Mouse (Mus musculus): ENCODE measurements around the gene Dbn1. TPM values are rescaled to one million over a fixed set of nuclear protein-coding genes. Genes with fewer than 3 reads are reported as not detected.
"Not testable (repeated sequence)": the region's sequence is repeated elsewhere in the genome, so short reads cannot be mapped to it uniquely, and the experiment has no call there.

The Dbn1 gene
- polyA plus RNA-seq, 1 experiment from 2014 or later = 109 TPM

DNA sequence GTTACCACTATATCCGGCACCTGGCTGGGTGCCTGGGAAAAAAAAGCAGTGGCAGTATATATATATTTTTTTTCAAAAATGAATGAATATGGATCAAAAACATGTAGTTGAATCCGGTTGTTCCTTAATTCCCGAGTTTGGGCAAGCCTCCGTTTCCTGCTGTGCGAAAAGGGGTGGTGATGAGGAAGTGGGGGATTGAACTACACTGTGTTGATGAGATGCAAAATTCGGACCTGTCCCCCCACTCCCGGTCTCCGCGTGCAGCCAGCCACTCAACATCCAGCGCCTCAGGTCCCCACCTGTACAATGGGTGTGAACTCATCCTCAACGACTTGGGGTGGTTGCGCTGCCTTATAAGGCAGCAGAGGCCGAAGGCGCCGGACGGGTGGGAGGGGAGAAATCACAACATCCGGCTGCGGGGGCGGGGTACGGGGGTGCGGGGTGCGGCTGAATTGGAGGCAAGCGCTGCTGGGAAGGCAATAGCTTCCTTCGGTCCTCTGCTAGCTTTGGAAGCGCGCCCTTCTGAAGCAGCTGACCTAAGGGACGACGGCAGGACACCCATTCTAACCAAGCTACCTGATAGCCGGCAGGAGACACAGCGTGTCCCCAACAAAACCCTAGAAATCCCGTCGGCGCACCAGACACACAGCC, 43.5 kb downstream of the Dbn1 start:
- Histone ChIP-seq H3K27me3 (replicated peaks) (no peaks in the 10 kb centered on the region), H3K4me1 (replicated peaks) (peaks cover 28% of the 10 kb centered on the region), H3K4me3 (replicated peaks) (peak overlapping the region; percentile 81), H3K4me2 (replicated peaks) (peak overlapping the region; percentile 80), H3K36me3 (no peaks in the 10 kb centered on the region), H3K9me3 (no peaks in the 10 kb centered on the region), H3K9ac (peak overlapping the region; percentile 55), H3K27ac (peak overlapping the region; percentile 99)
- WGBS = 1% methylated on average over 33 of the region's 33 CpGs
- ATAC-seq = peak; percentile 83

DNA sequence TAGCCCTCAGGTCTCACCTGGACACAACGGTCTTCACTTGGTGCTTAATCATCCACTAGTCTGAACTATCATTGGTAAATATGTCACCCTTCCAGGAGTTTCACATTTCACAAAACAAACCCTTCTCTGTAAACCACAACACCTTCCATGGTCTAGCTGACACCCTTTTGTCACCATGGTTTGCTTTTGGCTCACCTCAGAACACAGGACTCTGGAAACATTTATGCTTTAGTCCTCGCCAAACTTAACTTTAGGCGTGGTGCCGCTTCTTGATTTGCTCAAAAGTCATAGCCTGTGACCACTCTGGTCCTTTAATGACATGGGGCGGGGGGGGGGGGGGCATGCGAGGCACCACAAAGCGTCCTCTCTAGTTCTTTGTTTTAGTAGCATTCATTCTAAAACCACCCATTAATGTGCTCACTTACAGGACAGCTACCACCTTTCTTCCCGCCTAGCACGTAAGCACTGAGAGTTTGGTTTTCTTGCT, 44.1 kb downstream of the Dbn1 start:
- H3K4me3 ChIP-seq (replicated peaks) = peak overlapping the region; percentile 81
- peaks cover 28% of the 10 kb centered on the region for H3K4me1 ChIP-seq (replicated peaks)
- H3K4me2 ChIP-seq (replicated peaks) = peak overlapping the region; percentile 80
- peak overlapping the region; percentile 55 for H3K9ac ChIP-seq
- no peaks in the 10 kb centered on the region for H3K9me3 ChIP-seq
- no peaks in the 10 kb centered on the region for H3K27me3 ChIP-seq (replicated peaks)
- 34% methylated on average over 9 of the region's 9 CpGs for WGBS
- peak overlapping the region; percentile 99 for H3K27ac ChIP-seq
- H3K36me3 ChIP-seq = no peaks in the 10 kb centered on the region
- no peak for ATAC-seq

DNA sequence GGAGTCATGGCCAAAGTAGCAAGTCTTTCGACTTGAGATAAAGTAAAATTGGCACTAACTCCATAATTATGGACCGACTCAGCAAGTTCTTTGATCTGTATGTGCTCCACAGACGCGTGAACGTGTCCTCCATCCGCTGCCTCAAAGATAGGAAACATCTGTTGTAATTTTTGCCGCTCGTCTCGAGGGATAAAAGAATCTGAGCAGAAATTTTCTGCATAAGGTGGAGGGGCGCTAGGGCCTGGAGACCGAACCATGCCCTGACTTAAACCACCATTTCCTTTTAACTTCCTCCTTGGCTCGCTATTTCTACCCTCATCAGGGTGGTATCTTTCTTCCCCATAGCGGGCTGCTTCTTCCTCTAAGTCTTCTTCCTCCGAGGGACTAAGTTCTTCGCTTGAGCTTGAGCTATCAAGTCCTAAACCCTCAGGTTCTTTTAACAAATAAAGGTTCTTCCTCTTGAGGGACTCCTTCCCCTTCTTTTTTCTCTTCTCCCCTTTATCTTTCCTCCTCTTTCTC, 50.7 kb downstream of the Dbn1 start:
- not testable (repeated sequence) for H3K4me3 ChIP-seq (replicated peaks); H3K4me2 ChIP-seq (replicated peaks); H3K9me3 ChIP-seq; H3K27ac ChIP-seq; H3K9ac ChIP-seq; ATAC-seq; H3K4me1 ChIP-seq (replicated peaks); H3K36me3 ChIP-seq; H3K27me3 ChIP-seq (replicated peaks)
- 85% methylated on average over 15 of the region's 15 CpGs for WGBS

DNA sequence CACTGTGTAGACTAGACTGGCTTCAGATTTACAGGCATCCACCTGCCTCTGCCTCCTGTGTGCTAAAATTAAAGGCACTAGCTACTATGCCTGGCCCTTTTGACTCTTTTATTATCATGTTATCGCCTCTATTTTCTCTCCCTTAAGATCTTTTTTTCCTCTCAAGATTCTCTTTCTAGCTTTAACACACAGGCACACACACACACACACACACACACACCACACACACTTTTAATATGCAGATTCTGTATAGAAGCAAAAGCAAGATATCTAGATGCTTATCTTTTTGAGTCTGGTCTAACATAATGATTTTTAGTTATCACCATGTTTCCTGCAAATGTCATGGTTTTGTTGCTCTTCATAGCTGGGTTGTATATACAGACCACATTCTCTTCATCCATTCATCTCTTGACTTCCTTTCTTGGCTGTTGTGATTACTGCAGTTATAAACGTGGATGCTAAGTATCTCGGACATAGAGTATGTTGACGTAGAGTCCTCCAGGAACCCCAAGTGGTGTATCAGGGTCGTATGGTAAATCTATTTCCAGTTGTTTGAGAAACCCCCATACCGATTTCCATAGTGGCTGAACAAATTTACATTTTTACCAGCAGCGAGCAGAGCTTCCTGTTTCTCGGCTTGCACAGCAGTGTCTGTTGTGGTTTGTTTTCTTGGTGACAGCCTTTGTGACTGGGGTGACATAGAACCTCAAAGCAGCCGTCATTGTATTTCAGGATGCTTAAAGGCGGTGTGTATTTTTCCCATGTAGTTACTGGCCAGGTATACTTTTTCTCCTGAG, 55.8 kb downstream of the Dbn1 start:
- WGBS = 69% methylated on average over 10 of the region's 10 CpGs

DNA sequence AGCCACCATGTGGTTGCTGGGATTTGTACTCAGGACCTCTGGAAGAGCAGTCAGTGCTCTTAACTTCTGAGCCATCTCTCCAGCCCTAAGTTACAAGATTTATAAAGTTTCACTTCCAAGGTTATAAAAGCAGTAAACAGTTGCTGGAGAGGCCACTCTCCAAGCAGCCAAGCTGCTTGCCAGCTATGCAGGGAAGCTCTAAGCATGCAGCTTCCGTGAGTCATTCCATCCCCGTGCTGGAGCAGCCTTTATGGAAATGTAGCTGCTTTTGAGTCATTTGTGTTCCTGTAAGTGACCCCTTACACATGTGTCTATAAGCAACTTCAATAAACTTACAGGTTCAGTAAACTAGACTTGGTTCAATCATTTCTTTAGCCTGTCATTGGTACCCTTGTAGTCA, 57.3 kb downstream of the Dbn1 start:
- Histone ChIP-seq H3K4me1 (replicated peaks) (no peaks in the 10 kb centered on the region), H3K4me2 (replicated peaks) (no peak overlapping the region), H3K9me3 (no peaks in the 10 kb centered on the region), H3K36me3 (no peaks in the 10 kb centered on the region), H3K4me3 (replicated peaks) (no peak overlapping the region), H3K9ac (no peak overlapping the region), H3K27ac (no peak overlapping the region), H3K27me3 (replicated peaks) (0 out of 2 replicates have a peak, but pooled peaks cover 3% of the 10 kb centered on the region)
- ATAC-seq = no peak
- 83% methylated on average over 2 of the region's 2 CpGs for WGBS

More for the DNA sequence above, 55.8 kb downstream of the Dbn1 start:
- no peak overlapping the region for H3K9ac ChIP-seq
- no peaks in the 10 kb centered on the region for H3K36me3 ChIP-seq
- H3K27ac ChIP-seq = no peak overlapping the region
- H3K4me2 ChIP-seq (replicated peaks) = no peak overlapping the region
- no peaks in the 10 kb centered on the region for H3K27me3 ChIP-seq (replicated peaks)
- H3K9me3 ChIP-seq = no peaks in the 10 kb centered on the region
- H3K4me1 ChIP-seq (replicated peaks) = no peaks in the 10 kb centered on the region
- no peak for ATAC-seq
- H3K4me3 ChIP-seq (replicated peaks) = no peak overlapping the region

DNA sequence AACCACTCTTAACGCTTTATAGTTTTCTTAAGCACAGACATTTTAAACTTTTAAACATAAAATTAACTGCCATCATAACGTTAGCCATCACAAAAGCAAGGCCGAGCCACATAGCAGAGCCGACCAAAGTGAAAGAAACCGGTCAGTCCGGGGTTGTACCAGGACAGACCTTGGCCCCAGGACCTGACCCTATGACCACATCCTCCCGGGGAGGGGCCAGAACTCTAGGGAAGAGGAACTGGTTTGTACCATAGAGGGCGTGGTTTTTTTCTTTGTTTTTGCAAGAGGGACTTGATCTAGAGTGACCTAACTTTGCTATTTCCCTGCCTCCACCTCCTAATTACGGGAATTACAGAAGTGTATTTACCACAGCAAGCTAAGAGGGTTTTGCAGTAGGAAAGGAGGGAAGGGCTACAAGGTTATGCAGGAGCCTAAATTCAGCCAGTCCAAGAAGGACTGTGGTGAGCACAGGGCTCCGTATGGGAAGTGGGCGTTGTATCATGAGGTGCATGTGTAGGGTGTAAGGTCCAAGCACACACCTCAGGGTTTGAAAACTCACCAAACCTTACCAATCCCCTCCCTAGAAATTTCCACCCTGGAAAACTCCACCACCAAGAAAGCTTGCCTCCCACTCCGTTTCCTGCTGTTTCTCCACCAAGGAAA, 58.6 kb downstream of the Dbn1 start:
- Histone ChIP-seq H3K27ac (no peak overlapping the region), H3K4me3 (replicated peaks) (no peak overlapping the region), H3K27me3 (replicated peaks) (0 out of 2 replicates have a peak, but pooled peaks cover 3% of the 10 kb centered on the region), H3K4me2 (replicated peaks) (no peak overlapping the region), H3K36me3 (no peaks in the 10 kb centered on the region), H3K4me1 (replicated peaks) (no peaks in the 10 kb centered on the region), H3K9me3 (no peaks in the 10 kb centered on the region), H3K9ac (no peak overlapping the region)
- ATAC-seq = peak; percentile 75
- WGBS = 56% methylated on average over 12 of the region's 12 CpGs

DNA sequence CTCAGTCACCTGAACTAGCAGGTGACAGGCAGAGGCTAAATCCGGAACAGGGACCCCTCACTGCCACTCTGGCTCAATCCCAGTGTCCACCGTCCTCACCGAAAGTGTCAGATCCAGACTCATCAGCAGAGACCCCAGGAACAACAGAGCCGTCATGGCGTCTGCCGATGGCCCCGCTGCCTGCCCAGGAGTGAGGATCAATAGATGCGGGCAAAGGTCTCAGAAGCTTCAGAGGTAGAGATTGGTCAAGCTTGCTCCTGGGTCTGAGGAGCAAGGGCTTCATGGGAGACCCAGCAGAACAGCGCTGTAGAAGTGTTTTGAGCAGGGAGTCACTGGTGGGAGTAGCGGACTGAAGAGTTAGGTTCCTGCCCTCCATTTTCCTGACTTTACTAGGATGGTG, 61.3 kb downstream of the Dbn1 start, which contains the start of gene F12:
Gene F12, minus strand, starts transcription at position 181 of the 400 bp plus-strand sequence.
- no peaks in the 10 kb centered on the region for H3K9me3 ChIP-seq
- WGBS = 85% methylated on average over 10 of the region's 10 CpGs
- H3K9ac ChIP-seq = no peak within 1 kb of the TSS
- no peak within 1 kb of the TSS for H3K4me3 ChIP-seq (replicated peaks)
- H3K4me1 ChIP-seq (replicated peaks) = peaks cover under 1% of the 10 kb centered on the region
- H3K4me2 ChIP-seq (replicated peaks) = no peak within 1 kb of the TSS
- no peaks in the 10 kb centered on the region for H3K36me3 ChIP-seq
- peaks cover 10% of the 10 kb centered on the region for H3K27me3 ChIP-seq (replicated peaks)
- no peak within 1 kb of the TSS for H3K27ac ChIP-seq
- ATAC-seq = no peak

Other genes with a start within 250 kb of the Dbn1 start
- 543 and 576 TPM in 2 replicates for gene Prelid1, start 167.6 kb downstream of the Dbn1 start, polyA plus RNA-seq (2015; fragmentation: Nextera tagmentation; extraction: Ambion mirVana)
- gene Rab24, start 166.2 kb downstream of the Dbn1 start, polyA plus RNA-seq (2015; fragmentation: Nextera tagmentation; extraction: Ambion mirVana) = 83.2 and 101 TPM in 2 replicates
- 22.3 and 26.0 TPM in 2 replicates for gene Mxd3, start 158.3 kb downstream of the Dbn1 start, polyA plus RNA-seq (2015; fragmentation: Nextera tagmentation; extraction: Ambion mirVana)
- 121 and 128 TPM in 2 replicates for gene Lman2, start 125.3 kb downstream of the Dbn1 start, polyA plus RNA-seq (2015; fragmentation: Nextera tagmentation; extraction: Ambion mirVana)
- gene Rgs14, start 118.4 kb downstream of the Dbn1 start, polyA plus RNA-seq (2015; fragmentation: Nextera tagmentation; extraction: Ambion mirVana) = 0.85 and 1.2 TPM in 2 replicates
- gene Slc34a1, start 89.9 kb downstream of the Dbn1 start, polyA plus RNA-seq (2015; fragmentation: Nextera tagmentation; extraction: Ambion mirVana) = not detected in 2 replicates
- gene Pfn3, start 72.9 kb downstream of the Dbn1 start, polyA plus RNA-seq (2015; fragmentation: Nextera tagmentation; extraction: Ambion mirVana) = not detected in 2 replicates
- 1.8 TPM in 2 replicates for gene F12, start 61.3 kb downstream of the Dbn1 start, polyA plus RNA-seq (2015; fragmentation: Nextera tagmentation; extraction: Ambion mirVana)
- 38.3 and 38.7 TPM in 2 replicates for gene Grk6, start 43.0 kb downstream of the Dbn1 start, polyA plus RNA-seq (2015; fragmentation: Nextera tagmentation; extraction: Ambion mirVana)
- gene Prr7, start 23.8 kb downstream of the Dbn1 start, polyA plus RNA-seq (2015; fragmentation: Nextera tagmentation; extraction: Ambion mirVana) = 0.24 and 0.28 TPM in 2 replicates
- gene Pdlim7, start 25.6 kb upstream of the Dbn1 start, polyA plus RNA-seq (2015; fragmentation: Nextera tagmentation; extraction: Ambion mirVana) = 187 and 195 TPM in 2 replicates
- 3.1 and 3.6 TPM in 2 replicates for gene Dok3, start 41.2 kb upstream of the Dbn1 start, polyA plus RNA-seq (2015; fragmentation: Nextera tagmentation; extraction: Ambion mirVana)
- 50.9 and 51.0 TPM in 2 replicates for gene Ddx41, start 48.5 kb upstream of the Dbn1 start, polyA plus RNA-seq (2015; fragmentation: Nextera tagmentation; extraction: Ambion mirVana)
- gene Fam193b, start 83.0 kb upstream of the Dbn1 start, polyA plus RNA-seq (2015; fragmentation: Nextera tagmentation; extraction: Ambion mirVana) = 22.9 and 23.5 TPM in 2 replicates
- gene Tmed9, start 85.6 kb upstream of the Dbn1 start, polyA plus RNA-seq (2015; fragmentation: Nextera tagmentation; extraction: Ambion mirVana) = 110 and 122 TPM in 2 replicates
- 21.7 and 23.2 TPM in 2 replicates for gene B4galt7, start 111.8 kb upstream of the Dbn1 start, polyA plus RNA-seq (2015; fragmentation: Nextera tagmentation; extraction: Ambion mirVana)
- gene Caml, start 134.9 kb upstream of the Dbn1 start, polyA plus RNA-seq (2015; fragmentation: Nextera tagmentation; extraction: Ambion mirVana) = 41.6 and 46.9 TPM in 2 replicates
- gene Ddx46, start 146.9 kb upstream of the Dbn1 start, polyA plus RNA-seq (2015; fragmentation: Nextera tagmentation; extraction: Ambion mirVana) = 31.4 and 31.5 TPM in 2 replicates
- gene B230219D22Rik, start 205.0 kb upstream of the Dbn1 start, polyA plus RNA-seq (2015; fragmentation: Nextera tagmentation; extraction: Ambion mirVana) = 45.2 and 46.2 TPM in 2 replicates
- gene Txndc15, start 226.5 kb upstream of the Dbn1 start, polyA plus RNA-seq (2015; fragmentation: Nextera tagmentation; extraction: Ambion mirVana) = 65.8 and 68.9 TPM in 2 replicates
- 68.6 and 71.8 TPM in 2 replicates for gene Pcbd2, start 239.3 kb upstream of the Dbn1 start, polyA plus RNA-seq (2015; fragmentation: Nextera tagmentation; extraction: Ambion mirVana)

Data from intestine, embryonic 15.5 days (tissue).